Mouse (Mus musculus): ENCODE data around the gene Gm11116.
"Not testable (repeated sequence)": the region's sequence is repeated elsewhere in the genome, so short reads cannot be mapped to it uniquely, and the experiment has no call there.

Gm11116 gene

GRCm38 (mm10) chr5:88111430-88111829 lies at the start of gene Gm11116:
TSS of gene Gm11116 (minus strand) at chr5:88111530.
- DNase-seq (ENCODE audit: low spot score in 2 of 2) = no peak

- no peak for DNase-seq (ENCODE audit: low spot score in 2 of 2)
These were observed 42.7 kb upstream of the Gm11116 start, which contains the start of gene Gm11115 for GRCm38 (mm10) chr5:88153999-88154398. TSS of gene Gm11115 (minus strand) at chr5:88154099.

- DNase-seq (ENCODE audit: low spot score in 2 of 2) = not testable (repeated sequence)
These were observed 25.1 kb downstream of the Gm11116 start, which contains the start of gene Smr2 for GRCm38 (mm10) chr5:88086256-88086655. TSS of gene Smr2 (plus strand) at chr5:88086556.
